In genomic region chr7:45395578-45396336, GRCm38 (mm10) we compare ENCODE assay signal across 8 mouse cellular contexts. TPM values are rescaled to one million over a fixed set of nuclear protein-coding genes. Genes with fewer than 3 reads are reported as not detected.
A peak's percentile ranks its signal among the peaks of the same experiment; 100 is the strongest.
DNase-seq lines count a peak whose midpoint lies in the region; ATAC-seq lines count a peak whose summit lies in the region.

Gene Snrnp70, minus strand, starts transcription at chr7:45395742.

- H3K4me2 ChIP-seq in lung, embryonic 16.5 days (ENCODE audit: low read depth, low read length) = peak within 1 kb of the TSS; percentile 93

- peak within 1 kb of the TSS; percentile 81 for H3K4me3 ChIP-seq in lung, embryonic 16.5 days (ENCODE audit: low read length)

- no peaks in the 10 kb centered on the region for H3K27me3 ChIP-seq in lung, embryonic 16.5 days (ENCODE audit: control insufficient read depth, insufficient read depth, low read depth, low read length)

- peak within 1 kb of the TSS; percentile 98 for H3K27ac ChIP-seq in lung, embryonic 16.5 days (ENCODE audit: low read length)

- peaks cover 15% of the 10 kb centered on the region for H3K4me1 ChIP-seq in lung, embryonic 16.5 days (replicated peaks; ENCODE audit: control insufficient read depth, insufficient read depth, low read length)

- DNase-seq in MEL-GATA-1-ER (ENCODE audit: extremely low read depth, low read depth) = peak; percentile 99
- peak; percentile 100 for DNase-seq in cerebellum, adult 8-10 months
- DNase-seq in forelimb bud, embryonic 11.5 days (ENCODE audit: low read depth, low spot score) = peak; percentile 100
- peak; percentile 100 for DNase-seq in layer of hippocampus, adult 9-10 months (ENCODE audit: low spot score)
- DNase-seq in ovary, postnatal 10 days (ENCODE audit: low spot score) = peak; percentile 100
- DNase-seq in thymus, postnatal 10 days (ENCODE audit: low spot score in 2 of 2) = peak; percentile 100

- ATAC-seq in hematopoietic stem cell, adult 5-6 weeks (replicated peaks in 1 of 2; ENCODE audit: insufficient read depth in 1 of 2, low FRiP score in 2 of 2, low TSS enrichment in 1 of 2, low read depth in 1 of 2, poor library complexity in 2 of 2, severe bottlenecking in 2 of 2) = peak; percentile 98 to 99
- ATAC-seq in lung, embryonic 16.5 days (ENCODE audit: low read depth) = peak; percentile 98

- WGBS in lung, embryonic 16.5 days = under 1% methylated on average over 60 of the region's 60 CpGs

- peaks cover 11% of the 10 kb centered on the region for H3K36me3 ChIP-seq in lung, embryonic 16.5 days (ENCODE audit: control insufficient read depth, insufficient read depth, low read length)

- H3K9ac ChIP-seq in lung, embryonic 16.5 days (ENCODE audit: low read length) = peak within 1 kb of the TSS; percentile 93

- no peaks in the 10 kb centered on the region for H3K9me3 ChIP-seq in lung, embryonic 16.5 days (ENCODE audit: control insufficient read depth, low read length)

RNA-seq across cellular contexts. Expression of gene Snrnp70, which starts in this region (rescaled TPM):
- total RNA-seq in hematopoietic stem cell, adult 5-6 weeks (2017) = 498 and 589 TPM in 2 replicates
- 181 and 191 TPM in 2 replicates for polyA plus RNA-seq in lung, embryonic 16.5 days (2015; fragmentation: Nextera tagmentation; extraction: Ambion mirVana)

Comparison
In these comparisons a context has a peak if more than half of its experiments do, and no peak if none do; other contexts are left out.
1. Peak in every context shown above with its lines: DNase-seq, ATAC-seq, H3K4me3 ChIP-seq and H3K27ac ChIP-seq.